Mouse (Mus musculus) ES-E14 (cell line): Measurements from ENCODE around the gene Gng7. TPM values are rescaled to one million over a fixed set of nuclear protein-coding genes. Genes with fewer than 3 reads are reported as not detected.
A peak's percentile ranks its signal among the peaks of the same experiment; 100 is the strongest.

ENCODE experiments used
- DNase-seq: peaks from one replicate; pipeline ENCODE4 v3.0.0-alpha.2; 2013; ENCODE audit warnings: low read depth, low spot score
- H3K27ac ChIP-seq: 2 replicates; pipeline ENCODE4 v1.5.1; 2012; ENCODE audit warnings: low read depth, mild to moderate bottlenecking, low read length, moderate library complexity, mixed read lengths; ENCODE audit not compliant: poor library complexity, insufficient read depth, severe bottlenecking
- H3K36me3 ChIP-seq: 2 replicates; pipeline ENCODE4 v1.6.1; 2012; ENCODE audit warnings: mild to moderate bottlenecking, low read length, moderate library complexity, mixed read lengths; ENCODE audit not compliant: control insufficient read depth, poor library complexity, insufficient read depth, severe bottlenecking
- H3K4me1 ChIP-seq, 2 experiments: fragments of 150-350 bp in 1 of 2; sonication (generic) in 1 of 2; 2 replicates each; pipeline ENCODE4 v1.6.1; 2012; ENCODE audit warnings: low read length in 2 of 2, mild to moderate bottlenecking in 1 of 2, mixed read lengths in 1 of 2; ENCODE audit not compliant: control insufficient read depth in 2 of 2, insufficient read depth in 2 of 2, poor library complexity in 1 of 2
- H3K4me3 ChIP-seq, 2 experiments: fragments of 150-350 bp in 1 of 2; sonication (generic) in 1 of 2; 2 replicates each; pipeline ENCODE4 v1.5.1; 2012; ENCODE audit warnings: low read length in 2 of 2, low read depth in 1 of 2, mild to moderate bottlenecking in 1 of 2, mixed read lengths in 1 of 2; ENCODE audit not compliant: insufficient read depth in 1 of 2, poor library complexity in 1 of 2, severe bottlenecking in 1 of 2
- H3K9ac ChIP-seq: 2 replicates; pipeline ENCODE4 v1.6.1; 2012; ENCODE audit warnings: low read depth, mild to moderate bottlenecking, low read length, mixed read lengths; ENCODE audit not compliant: poor library complexity, insufficient read depth, severe bottlenecking
- H3K9me3 ChIP-seq: fragments of 150-350 bp; sonication (generic); 2 replicates; pipeline ENCODE4 v1.6.1; 2012; ENCODE audit warnings: low read depth, mild to moderate bottlenecking, low read length; ENCODE audit not compliant: control insufficient read depth, insufficient read depth
- CHD2 ChIP-seq: IDR thresholded peaks from 2 replicates; pipeline ENCODE4 v1.6.1; 2014; ENCODE audit warnings: mild to moderate bottlenecking, low read depth, low read length, inconsistent platforms
- HCFC1 ChIP-seq: IDR thresholded peaks from 2 replicates; pipeline ENCODE4 v1.6.1; 2012; ENCODE audit warnings: low read length, inconsistent platforms, borderline replicate concordance; ENCODE audit not compliant: insufficient read depth
- MAFK ChIP-seq: IDR thresholded peaks from 2 replicates; pipeline ENCODE4 v1.6.1; 2014; ENCODE audit warnings: mild to moderate bottlenecking, low read depth, low read length, inconsistent platforms; ENCODE audit not compliant: insufficient read depth
- ZC3H11A ChIP-seq: IDR thresholded peaks from 2 replicates; pipeline ENCODE4 v1.6.1; 2012; ENCODE audit warnings: low read depth, mild to moderate bottlenecking, inconsistent platforms, low read length, borderline replicate concordance
- ZNF384 ChIP-seq: IDR thresholded peaks from 2 replicates; pipeline ENCODE4 v1.6.1; 2012; ENCODE audit warnings: low read depth, low read length, inconsistent platforms
- in situ Hi-C, 2 experiments: fragments of 600-800 bp; cut with MboI; formaldehyde crosslinking; loops; one replicate each; pipeline ENCODE4 v1.15.1; 2025; ENCODE audit warnings: low sequenced_read_pairs in 2 of 2, inconsistent platforms in 1 of 2; ENCODE audit not compliant: unreplicated experiment in 2 of 2
- total RNA-seq: library from RNA; depleted of rRNA; stranded (reverse); fragments of 300-350 nt; gene quantifications from 2 replicates; pipeline ENCODE4 v1.2.3, GENCODE M21; 2012

Gene Gng7
- total RNA-seq, 1 experiment: 0.94 TPM

DNA sequence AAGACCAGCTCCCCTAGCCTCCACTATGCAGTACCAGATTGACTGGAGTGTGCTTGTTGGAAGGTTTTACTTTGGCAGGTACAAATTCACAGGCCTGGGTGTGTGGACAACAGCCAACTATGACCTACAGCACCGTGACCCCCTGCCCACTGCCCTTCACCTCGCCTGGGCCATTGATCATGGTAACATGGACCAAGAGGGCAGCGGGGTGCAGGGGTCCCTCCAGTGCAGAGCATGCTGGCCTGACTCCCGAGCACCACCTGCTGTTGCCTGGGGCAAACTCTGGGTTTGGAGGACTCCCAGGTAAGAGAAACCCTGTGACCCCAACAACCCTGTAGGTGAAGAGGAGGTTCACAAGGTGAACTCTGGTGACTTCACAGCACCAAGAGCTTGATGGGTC lies 57.0 kb downstream of the Gng7 start:
- DNase-seq: no peak
- H3K9ac ChIP-seq: no peak overlapping the region
- no peak overlapping the region for H3K4me3 ChIP-seq
- H3K36me3 ChIP-seq: no peaks in the 10 kb centered on the region
- H3K27ac ChIP-seq: no peak overlapping the region
- TF ChIP-seq MAFK (no peak), ZC3H11A (no peak), ZNF384 (no peak), HCFC1 (no peak), CHD2 (no peak)
- in situ Hi-C loops: no loop called here
- H3K4me1 ChIP-seq: peaks cover 12 to 25% of the 10 kb centered on the region in 2 experiments
- H3K9me3 ChIP-seq: no peaks in the 10 kb centered on the region

DNA sequence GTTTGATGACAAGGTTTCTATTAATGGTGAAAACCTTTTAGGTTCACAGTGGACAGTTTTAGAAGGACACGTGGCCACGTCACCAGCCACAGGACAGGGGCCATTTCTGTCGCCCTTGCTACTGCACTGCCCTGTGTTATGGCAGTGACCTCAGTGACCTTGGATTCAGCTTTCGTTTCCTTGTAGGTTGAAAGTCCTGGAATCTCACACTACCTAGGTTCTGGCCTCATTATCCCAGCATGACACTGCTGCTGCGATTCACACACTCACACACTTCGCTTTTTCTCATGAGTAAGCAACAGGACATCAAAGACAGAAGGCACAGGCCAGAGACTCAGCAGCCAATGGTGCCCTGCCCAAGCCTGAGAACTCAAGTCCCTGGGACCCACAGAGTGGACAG lies 57.8 kb downstream of the Gng7 start:
- H3K9ac ChIP-seq: no peak overlapping the region
- in situ Hi-C loops: no loop called here
- TF ChIP-seq HCFC1 (no peak), ZC3H11A (no peak), ZNF384 (no peak), CHD2 (no peak), MAFK (no peak)

DNA sequence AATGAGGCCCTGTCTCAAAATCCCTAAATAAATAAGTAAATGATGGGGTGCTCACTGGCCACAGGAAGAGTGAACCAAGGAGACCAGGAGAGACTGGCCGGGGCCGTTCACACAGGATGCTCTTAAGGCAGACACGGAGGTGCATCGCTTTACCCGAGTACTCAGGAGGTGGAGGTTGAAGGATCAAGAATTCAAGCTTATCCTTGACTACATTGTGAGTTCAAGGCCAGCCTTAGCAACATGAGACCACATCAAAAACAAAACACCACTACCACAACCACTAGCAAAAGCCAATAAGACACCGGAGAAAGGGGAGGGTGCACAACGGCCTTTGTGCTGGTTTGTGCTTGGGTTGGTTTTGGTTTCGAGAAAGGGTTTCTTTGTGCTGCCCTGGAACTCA lies 58.4 kb downstream of the Gng7 start:
- Histone ChIP-seq H3K9me3 (no peaks in the 10 kb centered on the region), H3K4me3 (no peak overlapping the region), H3K36me3 (no peaks in the 10 kb centered on the region), H3K9ac (no peak overlapping the region), H3K4me1 (peaks cover 12 to 26% of the 10 kb centered on the region in 2 experiments), H3K27ac (no peak overlapping the region)
- TF ChIP-seq HCFC1 (no peak), CHD2 (no peak), ZC3H11A (no peak), ZNF384 (no peak), MAFK (no peak)
- in situ Hi-C loops: no loop called here
- no peak for DNase-seq

More for the DNA sequence above, 57.8 kb downstream of the Gng7 start:
- no peak overlapping the region for H3K4me3 ChIP-seq
- no peak for DNase-seq
- no peaks in the 10 kb centered on the region for H3K9me3 ChIP-seq
- H3K36me3 ChIP-seq: no peaks in the 10 kb centered on the region
- no peak overlapping the region for H3K27ac ChIP-seq
- H3K4me1 ChIP-seq: peaks cover 12 to 26% of the 10 kb centered on the region in 2 experiments

DNA sequence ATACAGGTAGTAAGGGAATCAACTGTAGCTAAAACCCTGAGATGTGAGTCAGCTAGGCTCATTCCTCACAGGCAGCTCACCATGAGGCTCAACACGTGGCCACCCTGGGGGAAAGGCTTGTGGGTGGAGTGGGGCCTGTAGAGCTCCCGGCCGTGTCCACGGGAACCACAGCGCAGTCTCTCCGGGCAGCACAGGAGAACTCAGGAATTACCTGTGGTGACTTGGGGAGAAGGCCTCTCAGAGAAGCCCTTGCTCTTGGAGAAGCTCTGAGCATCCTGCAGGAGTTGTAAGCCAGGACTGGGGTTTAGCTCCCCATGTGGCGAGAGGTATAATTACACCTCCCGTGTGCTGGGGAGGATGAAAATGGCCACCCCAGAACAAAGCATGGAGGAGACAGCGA lies 59.2 kb downstream of the Gng7 start:
- Histone ChIP-seq H3K4me3 (no peak overlapping the region), H3K4me1 (peaks cover 11 to 33% of the 10 kb centered on the region in 2 experiments), H3K9me3 (no peaks in the 10 kb centered on the region), H3K9ac (peak overlapping the region; percentile 57; the same call in 1 of the 2 replicates), H3K36me3 (no peaks in the 10 kb centered on the region), H3K27ac (peak overlapping the region; percentile 19; the same call in 1 of the 2 replicates)
- no peak for TF ChIP-seq HCFC1
- TF ChIP-seq ZNF384: no peak
- no peak for TF ChIP-seq ZC3H11A
- TF ChIP-seq MAFK: no peak
- no peak for TF ChIP-seq CHD2
- in situ Hi-C loops: no loop called here
- peak; percentile 61 for DNase-seq

DNA sequence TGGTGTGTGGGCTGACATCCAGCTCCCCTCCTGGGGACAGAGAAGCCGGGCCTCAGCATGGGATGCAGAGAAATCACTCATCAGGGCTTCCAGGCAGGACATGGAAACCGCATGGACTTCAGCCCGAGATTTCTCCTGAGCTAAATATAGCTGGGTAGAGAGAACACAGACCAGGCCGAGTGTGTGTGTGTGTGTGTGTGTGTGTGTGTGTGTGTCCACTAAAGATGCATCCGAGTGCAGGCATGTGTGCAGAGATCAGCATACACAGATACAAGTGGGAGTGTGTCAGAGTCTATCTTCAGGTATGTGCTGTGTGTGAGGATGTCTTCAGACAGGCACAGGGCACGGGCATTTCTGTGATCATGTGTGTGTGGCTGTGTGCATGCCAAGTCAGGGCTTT lies 59.9 kb downstream of the Gng7 start:
- in situ Hi-C loops: no loop called here
- no peak overlapping the region for H3K27ac ChIP-seq
- no peaks in the 10 kb centered on the region for H3K36me3 ChIP-seq
- no peaks in the 10 kb centered on the region for H3K9me3 ChIP-seq
- DNase-seq: no peak
- H3K9ac ChIP-seq: no peak overlapping the region
- H3K4me1 ChIP-seq: peaks cover 8 to 34% of the 10 kb centered on the region in 2 experiments; a peak in 3 of 4 replicates
- no peak overlapping the region for H3K4me3 ChIP-seq
- TF ChIP-seq HCFC1 (no peak), ZC3H11A (no peak), ZNF384 (no peak), CHD2 (no peak), MAFK (no peak)
